Mouse (Mus musculus) hindbrain, embryonic 10.5 days (tissue): ENCODE results near the gene Cntn1. TPM values are rescaled to one million over a fixed set of nuclear protein-coding genes. Genes with fewer than 3 reads are reported as not detected.

Experiments used
- DNase-seq: peaks from one replicate; pipeline ENCODE4 v3.0.0-alpha.2; 2017; ENCODE audit warnings: low spot score
- H3K27ac ChIP-seq: fragments of 300-500 bp; sonication (generic); 2 replicates; pipeline ENCODE4 v1.5.1; 2016; ENCODE audit warnings: mild to moderate bottlenecking, moderate library complexity
- H3K27me3 ChIP-seq: fragments of 300-500 bp; sonication (generic); 2 replicates; pipeline ENCODE4 v1.6.1; 2016; ENCODE audit warnings: mild to moderate bottlenecking; ENCODE audit not compliant: poor library complexity, insufficient read depth, severe bottlenecking
- H3K36me3 ChIP-seq: fragments of 300-500 bp; sonication (generic); 2 replicates; pipeline ENCODE4 v1.6.1; 2016; ENCODE audit warnings: mild to moderate bottlenecking, moderate library complexity
- H3K4me1 ChIP-seq: fragments of 300-500 bp; sonication (generic); replicated peaks from 2 replicates; pipeline ENCODE4 v1.6.1; 2016; ENCODE audit warnings: mild to moderate bottlenecking
- H3K4me3 ChIP-seq: fragments of 300-500 bp; sonication (generic); 2 replicates; pipeline ENCODE4 v1.5.1; 2016; ENCODE audit warnings: mild to moderate bottlenecking, moderate library complexity
- H3K9me3 ChIP-seq: fragments of 300-500 bp; sonication (generic); 2 replicates; pipeline ENCODE4 v1.6.1; 2016; ENCODE audit warnings: mild to moderate bottlenecking, moderate library complexity
- WGBS: fragments of 180-500 bp; shearing (Covaris S2); methylation state at CpG from one replicate; pipeline ENCODE4 v1.1.7; 2016; 5-methylcytosine and 5-hydroxymethylcytosine counted together
- polyA plus RNA-seq: library from polyadenylated mRNA; unstranded; fragments of >200 nt; fragmentation: Nextera tagmentation; extraction: Ambion mirVana; gene quantifications from 2 replicates; pipeline ENCODE4 v1.2.1, GENCODE M21; 2016

Gene Cntn1
- polyA plus RNA-seq, 1 experiment from 2014 or later, result 4.4 TPM

GRCm38 (mm10) chr15:92161163-92162025 lies 110.4 kb downstream of the Cntn1 start:
- peak overlapping the region; percentile 43 for H3K4me3 ChIP-seq
- H3K36me3 ChIP-seq, result no peaks in the 10 kb centered on the region
- no peaks in the 10 kb centered on the region for H3K27me3 ChIP-seq
- peak; percentile 40 for DNase-seq
- no peaks in the 10 kb centered on the region for H3K9me3 ChIP-seq
- peak overlapping the region; percentile 77 for H3K27ac ChIP-seq
- WGBS, result 37% methylated on average over 20 of the region's 20 CpGs
- H3K4me1 ChIP-seq, result peaks cover 17% of the 10 kb centered on the region

DNA sequence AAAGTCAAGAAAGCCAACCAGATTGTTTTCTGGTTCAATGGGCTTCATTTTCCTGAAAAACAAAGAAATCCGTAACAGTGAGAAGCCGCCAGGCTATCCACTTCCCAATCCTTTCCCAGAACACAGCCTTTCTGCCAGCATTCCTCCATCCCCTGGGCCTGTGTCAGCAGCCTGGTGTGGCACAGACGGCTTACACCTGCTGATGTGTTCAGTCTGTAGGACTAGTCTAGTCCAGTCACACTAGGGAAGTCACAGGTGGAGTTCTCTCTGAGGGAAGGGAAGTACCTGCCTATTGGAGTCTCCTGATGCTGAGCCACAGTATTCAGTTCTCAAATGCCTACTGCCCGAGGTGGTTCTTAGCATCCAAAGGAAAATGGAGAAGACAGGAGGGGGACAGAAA lies 111.9 kb downstream of the Cntn1 start:
- Histone ChIP-seq H3K4me1 (peaks cover 17% of the 10 kb centered on the region), H3K27me3 (no peaks in the 10 kb centered on the region), H3K9me3 (no peaks in the 10 kb centered on the region), H3K27ac (no peak overlapping the region), H3K36me3 (no peaks in the 10 kb centered on the region), H3K4me3 (no peak overlapping the region)
- 62% methylated on average over 4 of the region's 4 CpGs for WGBS
- no peak for DNase-seq

DNA sequence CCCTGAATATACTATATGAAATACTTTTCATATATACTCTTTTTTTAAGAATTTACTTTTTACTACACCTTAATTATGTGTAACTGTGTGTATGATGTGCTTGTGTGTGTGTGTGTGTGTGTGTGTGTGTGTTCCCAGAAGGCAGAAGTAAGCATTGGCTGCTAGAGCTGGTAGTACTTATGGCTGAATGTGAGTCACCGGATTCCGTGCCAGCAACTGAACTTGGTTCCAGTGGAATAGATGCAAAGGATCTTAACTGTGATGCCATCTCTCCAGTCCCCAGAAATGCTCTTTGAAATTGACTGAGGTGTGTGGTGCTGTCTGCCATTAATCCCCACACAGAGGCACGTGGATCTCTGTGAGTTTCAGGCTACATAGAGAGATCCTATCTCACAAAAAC lies 113.2 kb downstream of the Cntn1 start:
- Histone ChIP-seq H3K9me3 (no peaks in the 10 kb centered on the region), H3K27ac (no peak overlapping the region), H3K4me3 (no peak overlapping the region), H3K36me3 (no peaks in the 10 kb centered on the region), H3K27me3 (no peaks in the 10 kb centered on the region), H3K4me1 (peaks cover 17% of the 10 kb centered on the region)
- 78% methylated on average over 3 of the region's 3 CpGs for WGBS
- DNase-seq, result no peak

- Histone ChIP-seq H3K9me3 (no peaks in the 10 kb centered on the region), H3K27ac (no peak overlapping the region), H3K4me1 (peaks cover 9% of the 10 kb centered on the region), H3K27me3 (no peaks in the 10 kb centered on the region), H3K36me3 (no peaks in the 10 kb centered on the region), H3K4me3 (no peak overlapping the region)
- no peak for DNase-seq
- 83% methylated on average over 5 of the region's 5 CpGs for WGBS
Observed at GRCm38 (mm10) chr15:92166266-92166665, 115.3 kb downstream of the Cntn1 start.

GRCm38 (mm10) chr15:92175739-92176138 lies 124.8 kb downstream of the Cntn1 start:
- no peaks in the 10 kb centered on the region for H3K9me3 ChIP-seq
- DNase-seq, result no peak
- H3K4me1 ChIP-seq, result 0 out of 2 replicates have a peak, but pooled peaks cover 6% of the 10 kb centered on the region
- WGBS, result 84% methylated on average over 2 of the region's 2 CpGs
- H3K27me3 ChIP-seq, result no peaks in the 10 kb centered on the region
- H3K4me3 ChIP-seq, result no peak overlapping the region
- H3K27ac ChIP-seq, result no peak overlapping the region
- H3K36me3 ChIP-seq, result no peaks in the 10 kb centered on the region

- H3K27me3 ChIP-seq, result no peaks in the 10 kb centered on the region
- WGBS, result 67% methylated on average over 9 of the region's 9 CpGs
- no peak overlapping the region for H3K27ac ChIP-seq
- DNase-seq, result no peak
- 0 out of 2 replicates have a peak, but pooled peaks cover 6% of the 10 kb centered on the region for H3K4me1 ChIP-seq
- no peaks in the 10 kb centered on the region for H3K36me3 ChIP-seq
- H3K4me3 ChIP-seq, result no peak overlapping the region
- no peaks in the 10 kb centered on the region for H3K9me3 ChIP-seq
Observed at GRCm38 (mm10) chr15:92177413-92177812, 126.4 kb downstream of the Cntn1 start.

DNA sequence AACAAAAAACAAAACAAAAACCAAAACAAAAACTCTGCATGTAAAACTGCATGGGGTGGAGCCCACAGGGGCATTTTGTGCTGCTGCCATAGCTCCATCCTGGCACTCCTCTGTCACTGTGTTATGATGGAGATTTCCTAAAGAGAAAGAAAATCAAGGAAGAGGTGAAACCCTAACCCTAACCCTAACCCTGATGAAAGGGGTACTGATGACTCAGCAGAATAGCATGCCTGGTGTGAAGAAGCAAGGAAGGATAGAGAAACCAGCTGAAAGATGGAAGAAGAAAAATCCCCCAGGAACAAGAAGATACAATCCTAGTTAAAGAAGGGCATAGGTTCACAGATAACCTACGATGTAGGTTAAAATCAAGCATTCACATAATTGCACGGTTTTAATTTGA lies 134.5 kb downstream of the Cntn1 start:
- no peak overlapping the region for H3K4me3 ChIP-seq
- no peaks in the 10 kb centered on the region for H3K9me3 ChIP-seq
- 94% methylated on average over 2 of the region's 2 CpGs for WGBS
- no peaks in the 10 kb centered on the region for H3K4me1 ChIP-seq
- H3K27ac ChIP-seq, result no peak overlapping the region
- H3K27me3 ChIP-seq, result no peaks in the 10 kb centered on the region
- no peak for DNase-seq
- H3K36me3 ChIP-seq, result no peaks in the 10 kb centered on the region

- no peaks in the 10 kb centered on the region for H3K27me3 ChIP-seq
- DNase-seq, result no peak
- H3K27ac ChIP-seq, result no peak overlapping the region
- no peaks in the 10 kb centered on the region for H3K9me3 ChIP-seq
- 88% methylated on average over 2 of the region's 2 CpGs for WGBS
- H3K36me3 ChIP-seq, result no peaks in the 10 kb centered on the region
- no peak overlapping the region for H3K4me3 ChIP-seq
- no peaks in the 10 kb centered on the region for H3K4me1 ChIP-seq
Observed at GRCm38 (mm10) chr15:92190000-92190399, 139.0 kb downstream of the Cntn1 start.

DNA sequence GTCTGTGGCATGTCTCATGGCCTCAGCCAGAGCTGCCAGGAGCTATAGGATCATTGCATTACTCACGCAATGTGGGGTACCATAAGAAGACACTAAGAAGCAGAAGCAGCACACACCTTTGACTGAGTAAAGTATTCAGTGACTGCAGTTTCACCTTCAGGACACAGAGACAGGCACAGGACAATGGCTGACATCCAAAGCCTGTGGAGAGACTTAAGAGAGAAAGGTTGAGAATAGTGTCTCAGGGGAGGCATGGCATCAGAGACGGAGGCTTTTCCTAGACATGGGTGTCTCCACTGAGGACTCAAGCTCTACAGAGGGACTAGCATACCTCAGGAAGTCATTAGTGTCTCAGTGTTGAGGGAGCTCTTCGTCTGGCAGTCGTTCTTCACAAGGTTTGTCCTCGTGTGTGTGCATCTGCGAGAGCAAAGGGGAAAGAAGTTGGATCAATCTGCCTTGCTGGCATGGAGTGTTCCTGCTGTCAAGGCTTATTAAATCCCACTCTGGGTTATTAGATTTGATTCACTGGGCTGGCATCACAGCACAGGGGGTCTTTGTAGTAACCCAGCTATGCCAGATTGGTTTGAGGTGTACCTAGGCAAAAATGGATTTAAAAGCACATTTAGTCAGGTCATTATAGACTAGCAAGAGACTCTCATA lies 149.5 kb downstream of the Cntn1 start:
- Histone ChIP-seq H3K27me3 (no peaks in the 10 kb centered on the region), H3K4me3 (no peak overlapping the region), H3K27ac (no peak overlapping the region), H3K9me3 (no peaks in the 10 kb centered on the region), H3K36me3 (no peaks in the 10 kb centered on the region), H3K4me1 (no peaks in the 10 kb centered on the region)
- DNase-seq, result no peak
- WGBS, result 77% methylated on average over 6 of the region's 6 CpGs

GRCm38 (mm10) chr15:92206695-92207094 lies 155.7 kb downstream of the Cntn1 start:
- no peak for DNase-seq
- Histone ChIP-seq H3K4me3 (no peak overlapping the region), H3K36me3 (no peaks in the 10 kb centered on the region), H3K27me3 (no peaks in the 10 kb centered on the region), H3K9me3 (no peaks in the 10 kb centered on the region), H3K27ac (no peak overlapping the region), H3K4me1 (no peaks in the 10 kb centered on the region)
- 90% methylated on average over 4 of the region's 4 CpGs for WGBS

GRCm38 (mm10) chr15:92209778-92210177 lies 158.8 kb downstream of the Cntn1 start:
- Histone ChIP-seq H3K4me3 (no peak overlapping the region), H3K4me1 (no peaks in the 10 kb centered on the region)
- WGBS, result 85% methylated on average over 1 of the region's 1 CpGs

GRCm38 (mm10) chr15:92210486-92211235 lies 159.7 kb downstream of the Cntn1 start:
- H3K27me3 ChIP-seq, result no peaks in the 10 kb centered on the region
- no peak for DNase-seq
- no peaks in the 10 kb centered on the region for H3K4me1 ChIP-seq
- no peak overlapping the region for H3K27ac ChIP-seq
- no peaks in the 10 kb centered on the region for H3K9me3 ChIP-seq
- no peaks in the 10 kb centered on the region for H3K36me3 ChIP-seq
- 82% methylated on average over 7 of the region's 7 CpGs for WGBS
- H3K4me3 ChIP-seq, result no peak overlapping the region

More at GRCm38 (mm10) chr15:92209778-92210177, 158.8 kb downstream of the Cntn1 start:
- Histone ChIP-seq H3K27ac (no peak overlapping the region), H3K36me3 (no peaks in the 10 kb centered on the region), H3K9me3 (no peaks in the 10 kb centered on the region), H3K27me3 (no peaks in the 10 kb centered on the region)
- no peak for DNase-seq

DNA sequence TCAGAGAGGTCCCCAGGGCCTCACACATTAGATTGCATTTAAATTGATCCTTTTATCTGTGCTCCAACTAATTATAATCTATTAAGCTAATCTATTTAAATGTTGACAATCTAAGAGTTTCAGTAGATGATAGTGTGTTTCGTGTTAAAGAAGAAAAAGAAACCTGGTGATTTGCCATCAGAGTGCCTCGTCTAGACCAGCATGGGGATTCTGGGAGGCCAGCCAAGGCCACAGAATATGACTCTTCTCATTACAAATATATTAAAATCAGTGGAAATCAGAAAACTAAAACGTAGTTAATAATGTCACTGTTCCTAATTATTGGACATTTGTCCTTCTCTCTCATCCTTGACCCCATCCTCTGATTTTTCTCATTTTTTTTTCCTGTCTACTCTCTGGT lies 164.9 kb downstream of the Cntn1 start:
- H3K36me3 ChIP-seq, result no peaks in the 10 kb centered on the region
- no peaks in the 10 kb centered on the region for H3K4me1 ChIP-seq
- H3K27ac ChIP-seq, result no peak overlapping the region
- H3K4me3 ChIP-seq, result no peak overlapping the region
- WGBS, result 82% methylated on average over 3 of the region's 3 CpGs
- no peaks in the 10 kb centered on the region for H3K27me3 ChIP-seq
- H3K9me3 ChIP-seq, result no peaks in the 10 kb centered on the region
- DNase-seq, result no peak
